Mouse (Mus musculus) forebrain, embryonic 16.5 days (tissue): ENCODE data around the gene Ppdpf. TPM values are rescaled to one million over a fixed set of nuclear protein-coding genes. Genes with fewer than 3 reads are reported as not detected.
A peak's percentile ranks its signal among the peaks of the same experiment; 100 is the strongest.

Experiments
- ATAC-seq: fragments of 200-750 bp; cut with Nextera tagmentation; 2 replicates; pipeline ENCODE4 v1.8.0; 2017; ENCODE audit warnings: mild to moderate bottlenecking, moderate library complexity
- H3K27ac ChIP-seq: fragments of 300-500 bp; sonication (generic); 2 replicates; pipeline ENCODE4 v1.5.1; 2014; ENCODE audit warnings: low read length, control low read depth
- H3K27me3 ChIP-seq: fragments of 300-500 bp; sonication (generic); replicated peaks from 2 replicates; pipeline ENCODE4 v1.6.1; 2014; ENCODE audit warnings: low read length; ENCODE audit not compliant: control insufficient read depth, insufficient read depth
- H3K36me3 ChIP-seq: fragments of 300-500 bp; sonication (generic); 2 replicates; pipeline ENCODE4 v1.6.1; 2014; ENCODE audit not compliant: control insufficient read depth, insufficient read depth
- H3K4me1 ChIP-seq: fragments of 300-500 bp; sonication (generic); replicated peaks from 2 replicates; pipeline ENCODE4 v1.6.1; 2014; ENCODE audit warnings: low read length; ENCODE audit not compliant: control insufficient read depth, insufficient read depth
- H3K4me2 ChIP-seq: fragments of 300-500 bp; sonication (generic); 2 replicates; pipeline ENCODE4 v1.6.1; 2014; ENCODE audit warnings: mild to moderate bottlenecking, low read length, control low read depth
- H3K4me3 ChIP-seq: fragments of 300-500 bp; sonication (generic); replicated peaks from 2 replicates; pipeline ENCODE4 v1.5.1; 2014; ENCODE audit warnings: mild to moderate bottlenecking, low read length, control low read depth
- H3K9ac ChIP-seq: fragments of 300-500 bp; sonication (generic); replicated peaks from 2 replicates; pipeline ENCODE4 v1.6.1; 2014; ENCODE audit warnings: low read depth, low read length, control low read depth
- H3K9me3 ChIP-seq: fragments of 300-500 bp; sonication (generic); 2 replicates; pipeline ENCODE4 v1.6.1; 2016; ENCODE audit warnings: low read length; ENCODE audit not compliant: control insufficient read depth
- WGBS: fragments of 180-500 bp; shearing (Covaris S2); extraction: QIAGEN DNeasy Blood & Tissue Kit; methylation state at CpG from one replicate; pipeline ENCODE4 v1.1.7; 2014; 5-methylcytosine and 5-hydroxymethylcytosine counted together
- polyA plus RNA-seq: library from polyadenylated mRNA; unstranded; fragments of >200 nt; fragmentation: Nextera tagmentation; extraction: Ambion mirVana; gene quantifications from 2 replicates; pipeline ENCODE4 v1.2.1, GENCODE M21; 2015

Ppdpf gene
- polyA plus RNA-seq, result 433 and 453 TPM in 2 replicates

DNA sequence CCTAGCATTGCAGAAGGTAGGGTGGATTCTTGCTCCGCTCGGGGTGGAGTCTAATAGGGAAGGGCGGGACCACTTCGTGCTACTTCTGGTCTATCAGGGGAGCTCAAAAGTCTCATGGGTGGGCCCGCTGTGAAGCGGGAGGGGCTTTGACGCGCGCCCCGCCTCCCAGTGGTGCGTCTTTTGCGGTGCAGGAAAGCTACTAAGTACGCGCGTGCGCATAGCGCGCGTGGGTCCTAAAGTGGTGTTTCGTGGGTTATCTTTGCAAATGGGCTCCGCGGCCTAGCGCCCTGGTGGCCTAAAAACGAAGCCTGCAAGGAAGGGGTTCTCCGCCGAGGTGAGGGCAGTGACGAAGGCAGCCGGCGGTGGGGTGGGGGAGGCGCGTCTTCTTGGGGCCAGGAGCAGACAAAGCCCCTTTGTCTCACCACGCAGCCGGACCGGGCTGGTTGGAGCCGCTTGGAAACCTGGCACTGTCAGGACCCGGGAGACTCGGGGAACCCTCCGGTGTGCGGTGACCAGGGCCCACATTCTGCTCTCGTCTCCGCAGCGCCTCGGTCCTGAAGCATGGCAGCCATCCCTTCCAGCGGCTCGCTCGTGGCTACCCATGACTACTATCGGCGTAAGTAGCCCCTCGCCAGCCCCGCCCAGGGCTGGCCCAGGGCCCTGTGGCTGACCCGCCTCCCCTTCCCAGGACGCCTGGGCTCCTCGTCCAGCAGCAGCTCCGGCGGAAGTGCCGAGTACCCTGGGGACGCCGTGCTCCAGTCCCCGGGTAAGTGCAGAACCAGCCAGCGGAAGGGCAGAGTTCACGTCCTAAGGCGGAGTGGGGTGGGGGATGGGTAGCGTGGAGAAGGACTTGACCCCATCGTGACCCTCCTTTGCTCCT lies at the start of gene Ppdpf:
Gene Ppdpf, plus strand, starts transcription at position 127 of the 880 bp plus-strand sequence.
- peak within 1 kb of the TSS; percentile 79 for H3K4me3 ChIP-seq
- peak; percentile 96 for ATAC-seq
- H3K27me3 ChIP-seq, result no peaks in the 10 kb centered on the region
- H3K27ac ChIP-seq, result peak within 1 kb of the TSS; percentile 93
- under 1% methylated on average over 63 of the region's 64 CpGs for WGBS
- peak within 1 kb of the TSS; percentile 97 for H3K9ac ChIP-seq
- H3K36me3 ChIP-seq, result peaks cover 2% of the 10 kb centered on the region; the same call in 1 of the 2 replicates
- H3K4me1 ChIP-seq, result peaks cover 12% of the 10 kb centered on the region
- H3K9me3 ChIP-seq, result no peaks in the 10 kb centered on the region
- peak within 1 kb of the TSS; percentile 55 for H3K4me2 ChIP-seq

DNA sequence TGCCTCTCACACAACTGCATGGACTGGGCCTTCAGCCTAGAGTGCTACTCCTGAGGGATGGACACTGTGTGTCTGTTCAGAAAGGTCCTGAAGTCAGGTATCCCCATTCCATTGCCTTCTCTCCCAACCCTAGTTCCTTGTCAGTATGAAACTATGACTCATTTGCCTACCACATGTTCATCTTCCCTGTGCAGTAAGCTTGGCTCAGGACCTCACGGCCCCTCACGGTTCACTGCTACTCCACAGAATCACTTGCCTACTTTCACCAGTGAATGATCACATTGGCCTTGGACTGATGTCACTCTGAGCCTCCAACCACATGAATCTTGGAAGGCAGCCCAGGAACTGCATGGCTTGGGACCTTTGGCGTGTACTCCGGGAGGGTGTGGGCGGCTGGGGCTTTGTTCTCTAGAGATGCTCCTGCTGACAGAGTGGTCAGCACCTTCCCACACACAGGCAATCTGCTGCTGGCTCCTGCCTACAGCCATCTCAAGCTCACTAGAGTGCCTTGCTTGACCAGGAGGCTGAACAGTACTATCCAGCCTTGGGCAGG lies 47.3 kb upstream of the Ppdpf start:
- ATAC-seq, result no peak
- no peaks in the 10 kb centered on the region for H3K36me3 ChIP-seq
- no peak overlapping the region for H3K4me3 ChIP-seq
- no peaks in the 10 kb centered on the region for H3K9me3 ChIP-seq
- H3K4me2 ChIP-seq, result no peak overlapping the region
- no peak overlapping the region for H3K9ac ChIP-seq
- no peak overlapping the region for H3K27ac ChIP-seq
- H3K27me3 ChIP-seq, result peaks cover 21% of the 10 kb centered on the region
- WGBS, result 77% methylated on average over 5 of the region's 5 CpGs
- H3K4me1 ChIP-seq, result peaks cover 5% of the 10 kb centered on the region; the same call in 1 of the 2 replicates

GRCm38 (mm10) chr2:181142703-181143135 lies 44.3 kb upstream of the Ppdpf start:
- Histone ChIP-seq H3K9me3 (no peaks in the 10 kb centered on the region), H3K36me3 (peaks cover 3% of the 10 kb centered on the region; the same call in 1 of the 2 replicates), H3K9ac (no peak overlapping the region), H3K27me3 (peaks cover 8% of the 10 kb centered on the region; the same call in 1 of the 2 replicates), H3K4me1 (peaks cover 2% of the 10 kb centered on the region), H3K27ac (no peak overlapping the region), H3K4me3 (no peak overlapping the region), H3K4me2 (no peak overlapping the region)
- no peak for ATAC-seq
- WGBS, result 68% methylated on average over 8 of the region's 8 CpGs

- Histone ChIP-seq H3K9me3 (no peaks in the 10 kb centered on the region), H3K4me1 (peaks cover 8% of the 10 kb centered on the region), H3K27ac (no peak overlapping the region), H3K27me3 (peaks cover 4% of the 10 kb centered on the region; the same call in 1 of the 2 replicates), H3K4me2 (no peak overlapping the region), H3K4me3 (no peak overlapping the region), H3K36me3 (peaks cover 3% of the 10 kb centered on the region; the same call in 1 of the 2 replicates), H3K9ac (no peak overlapping the region)
- ATAC-seq, result no peak
- 69% methylated on average over 2 of the region's 2 CpGs for WGBS
Observed at GRCm38 (mm10) chr2:181143509-181144276, 43.4 kb upstream of the Ppdpf start.

GRCm38 (mm10) chr2:181144675-181145074 lies 42.4 kb upstream of the Ppdpf start:
- Histone ChIP-seq H3K9me3 (no peaks in the 10 kb centered on the region), H3K9ac (no peak overlapping the region), H3K4me3 (no peak overlapping the region), H3K27me3 (no peaks in the 10 kb centered on the region), H3K27ac (no peak overlapping the region), H3K36me3 (peaks cover 3% of the 10 kb centered on the region; the same call in 1 of the 2 replicates), H3K4me2 (no peak overlapping the region), H3K4me1 (peaks cover 8% of the 10 kb centered on the region)
- no peak for ATAC-seq
- 90% methylated on average over 2 of the region's 2 CpGs for WGBS

GRCm38 (mm10) chr2:181146976-181147545 lies 40.0 kb upstream of the Ppdpf start:
- no peak overlapping the region for H3K9ac ChIP-seq
- 48% methylated on average over 4 of the region's 4 CpGs for WGBS
- H3K27ac ChIP-seq, result no peak overlapping the region
- ATAC-seq, result no peak
- no peaks in the 10 kb centered on the region for H3K9me3 ChIP-seq
- H3K27me3 ChIP-seq, result no peaks in the 10 kb centered on the region; the same call in 1 of the 2 replicates
- H3K4me3 ChIP-seq, result peak overlapping the region; percentile 54
- H3K4me2 ChIP-seq, result peak overlapping the region; percentile 91
- H3K36me3 ChIP-seq, result peaks cover 3% of the 10 kb centered on the region; the same call in 1 of the 2 replicates
- peaks cover 8% of the 10 kb centered on the region for H3K4me1 ChIP-seq

GRCm38 (mm10) chr2:181147546-181148317 lies 39.3 kb upstream of the Ppdpf start:
- WGBS, result 1% methylated on average over 58 of the region's 61 CpGs
- peak overlapping the region; percentile 54 for H3K4me3 ChIP-seq
- peaks cover 8% of the 10 kb centered on the region for H3K4me1 ChIP-seq
- peaks cover 3% of the 10 kb centered on the region; the same call in 1 of the 2 replicates for H3K36me3 ChIP-seq
- peak; percentile 52 for ATAC-seq
- peak overlapping the region; percentile 63 for H3K9ac ChIP-seq
- no peak overlapping the region; the same call in 1 of the 2 replicates for H3K27ac ChIP-seq
- H3K27me3 ChIP-seq, result no peaks in the 10 kb centered on the region; the same call in 1 of the 2 replicates
- no peaks in the 10 kb centered on the region for H3K9me3 ChIP-seq
- peak overlapping the region; percentile 91 for H3K4me2 ChIP-seq

- no peak for ATAC-seq
- peaks cover 3% of the 10 kb centered on the region; the same call in 1 of the 2 replicates for H3K36me3 ChIP-seq
- H3K4me3 ChIP-seq, result peak overlapping the region; percentile 54
- no peak overlapping the region for H3K27ac ChIP-seq
- no peaks in the 10 kb centered on the region for H3K9me3 ChIP-seq
- WGBS, result 12% methylated on average over 31 of the region's 31 CpGs
- H3K4me2 ChIP-seq, result peak overlapping the region; percentile 91
- peaks cover 8% of the 10 kb centered on the region for H3K4me1 ChIP-seq
- no peaks in the 10 kb centered on the region; the same call in 1 of the 2 replicates for H3K27me3 ChIP-seq
- H3K9ac ChIP-seq, result peak overlapping the region; percentile 63
Observed at GRCm38 (mm10) chr2:181148318-181148955, 38.6 kb upstream of the Ppdpf start.
